Mouse (Mus musculus) limb, embryonic 13.5 days (tissue): Measurements from ENCODE around the gene Stk11. TPM values are rescaled to one million over a fixed set of nuclear protein-coding genes. Genes with fewer than 3 reads are reported as not detected.

Experiments
- ATAC-seq: fragments of 200-750 bp; cut with Nextera tagmentation; 2 replicates; pipeline ENCODE4 v1.8.0; 2017; ENCODE audit warnings: low read depth, moderate number of reproducible peaks, moderate TSS enrichment; ENCODE audit not compliant: low FRiP score
- H3K27ac ChIP-seq: fragments of 300-500 bp; sonication (generic); 2 replicates; pipeline ENCODE4 v1.5.1; 2015; ENCODE audit warnings: inconsistent platforms, mild to moderate bottlenecking, moderate library complexity
- H3K27me3 ChIP-seq: fragments of 300-500 bp; sonication (generic); 2 replicates; pipeline ENCODE4 v1.6.1; 2015; ENCODE audit warnings: mild to moderate bottlenecking, inconsistent platforms
- H3K36me3 ChIP-seq: fragments of 300-500 bp; sonication (generic); 2 replicates; pipeline ENCODE4 v1.6.1; 2015; ENCODE audit warnings: inconsistent platforms, mild to moderate bottlenecking, moderate library complexity
- H3K4me1 ChIP-seq: fragments of 300-500 bp; sonication (generic); 2 replicates; pipeline ENCODE4 v1.6.1; 2015; ENCODE audit warnings: inconsistent platforms
- H3K4me2 ChIP-seq: fragments of 300-500 bp; sonication (generic); replicated peaks from 2 replicates; pipeline ENCODE4 v1.6.1; 2015; ENCODE audit warnings: inconsistent platforms, mild to moderate bottlenecking, moderate library complexity
- H3K4me3 ChIP-seq: fragments of 300-500 bp; sonication (generic); 2 replicates; pipeline ENCODE4 v1.5.1; 2015; ENCODE audit warnings: moderate library complexity, mild to moderate bottlenecking, inconsistent platforms
- H3K9ac ChIP-seq: fragments of 300-500 bp; sonication (generic); 2 replicates; pipeline ENCODE4 v1.6.1; 2015; ENCODE audit warnings: mild to moderate bottlenecking, inconsistent platforms
- H3K9me3 ChIP-seq: fragments of 300-500 bp; sonication (generic); 2 replicates; pipeline ENCODE4 v1.6.1; 2016; ENCODE audit warnings: inconsistent platforms
- WGBS: fragments of 180-500 bp; shearing (Covaris S2); methylation state at CpG from one replicate; pipeline ENCODE4 v1.1.7; 2015; 5-methylcytosine and 5-hydroxymethylcytosine counted together
- polyA plus RNA-seq: library from polyadenylated mRNA; unstranded; fragments of >200 nt; fragmentation: Nextera tagmentation; extraction: Ambion mirVana; gene quantifications from 2 replicates; pipeline ENCODE4 v1.2.1, GENCODE M21; 2015

Stk11 gene
- polyA plus RNA-seq, 1 experiment from 2014 or later, result 17.4 TPM

GRCm38 (mm10) chr10:80098630-80099029 lies 17.0 kb upstream of the Stk11 start:
- peaks cover 44% of the 10 kb centered on the region for H3K4me1 ChIP-seq
- H3K36me3 ChIP-seq, result peaks cover 2% of the 10 kb centered on the region; the same call in 1 of the 2 replicates
- no peak overlapping the region for H3K4me2 ChIP-seq
- WGBS, result 76% methylated on average over 5 of the region's 5 CpGs
- no peaks in the 10 kb centered on the region for H3K27me3 ChIP-seq
- ATAC-seq, result no peak
- H3K27ac ChIP-seq, result no peak overlapping the region
- H3K4me3 ChIP-seq, result no peak overlapping the region
- H3K9ac ChIP-seq, result no peak overlapping the region
- H3K9me3 ChIP-seq, result no peaks in the 10 kb centered on the region

- H3K9me3 ChIP-seq, result no peaks in the 10 kb centered on the region
- H3K4me3 ChIP-seq, result peak overlapping the region; percentile 92; the same call in 1 of the 2 replicates
- peak overlapping the region; percentile 90 for H3K4me2 ChIP-seq
- H3K36me3 ChIP-seq, result no peaks in the 10 kb centered on the region; the same call in 1 of the 2 replicates
- no peak overlapping the region for H3K27ac ChIP-seq
- ATAC-seq, result no peak
- H3K9ac ChIP-seq, result no peak overlapping the region
- WGBS, result 56% methylated on average over 11 of the region's 11 CpGs
- peaks cover 44% of the 10 kb centered on the region for H3K4me1 ChIP-seq
- no peaks in the 10 kb centered on the region for H3K27me3 ChIP-seq
Observed at GRCm38 (mm10) chr10:80100982-80101381, 14.6 kb upstream of the Stk11 start.

- H3K4me3 ChIP-seq, result peak overlapping the region; percentile 92
- H3K9ac ChIP-seq, result peak overlapping the region; percentile 88
- H3K9me3 ChIP-seq, result no peaks in the 10 kb centered on the region
- no peak overlapping the region; the same call in 1 of the 2 replicates for H3K27ac ChIP-seq
- H3K36me3 ChIP-seq, result no peaks in the 10 kb centered on the region; the same call in 1 of the 2 replicates
- WGBS, result under 1% methylated on average over 59 of the region's 59 CpGs
- no peaks in the 10 kb centered on the region for H3K27me3 ChIP-seq
- ATAC-seq, result peak; percentile 86
- H3K4me1 ChIP-seq, result peaks cover 35% of the 10 kb centered on the region
- peak overlapping the region; percentile 90 for H3K4me2 ChIP-seq
Observed at GRCm38 (mm10) chr10:80102216-80102915, 13.2 kb upstream of the Stk11 start.

- WGBS, result 79% methylated on average over 2 of the region's 2 CpGs
- H3K4me2 ChIP-seq, result peak overlapping the region; percentile 90
- no peak overlapping the region for H3K27ac ChIP-seq
- ATAC-seq, result no peak
- no peak overlapping the region; the same call in 1 of the 2 replicates for H3K4me3 ChIP-seq
- H3K27me3 ChIP-seq, result no peaks in the 10 kb centered on the region
- H3K9ac ChIP-seq, result 0 out of 2 replicates have a peak overlapping the region, but pooled peaks have one; percentile 88
- H3K36me3 ChIP-seq, result no peaks in the 10 kb centered on the region; the same call in 1 of the 2 replicates
- peaks cover 30% of the 10 kb centered on the region for H3K4me1 ChIP-seq
- H3K9me3 ChIP-seq, result no peaks in the 10 kb centered on the region
Observed at GRCm38 (mm10) chr10:80103032-80103431, 12.6 kb upstream of the Stk11 start.

GRCm38 (mm10) chr10:80104181-80104580 lies 11.4 kb upstream of the Stk11 start:
- Histone ChIP-seq H3K36me3 (no peaks in the 10 kb centered on the region; the same call in 1 of the 2 replicates), H3K4me2 (no peak overlapping the region), H3K9ac (no peak overlapping the region), H3K9me3 (no peaks in the 10 kb centered on the region), H3K27me3 (no peaks in the 10 kb centered on the region), H3K4me1 (peaks cover 29% of the 10 kb centered on the region), H3K27ac (no peak overlapping the region), H3K4me3 (no peak overlapping the region)
- no peak for ATAC-seq
- 80% methylated on average over 3 of the region's 3 CpGs for WGBS

- no peak for ATAC-seq
- H3K4me3 ChIP-seq, result no peak within 1 kb of the TSS
- no peak within 1 kb of the TSS for H3K27ac ChIP-seq
- 68% methylated on average over 5 of the region's 5 CpGs for WGBS
- H3K9ac ChIP-seq, result peak within 1 kb of the TSS; percentile 25; the same call in 1 of the 2 replicates
- no peaks in the 10 kb centered on the region for H3K36me3 ChIP-seq
- no peaks in the 10 kb centered on the region for H3K9me3 ChIP-seq
- peak within 1 kb of the TSS; percentile 23 for H3K4me2 ChIP-seq
- H3K27me3 ChIP-seq, result no peaks in the 10 kb centered on the region
- H3K4me1 ChIP-seq, result peaks cover 21% of the 10 kb centered on the region
Observed at GRCm38 (mm10) chr10:80105460-80105859, 10.1 kb upstream of the Stk11 start, which contains the start of gene Sbno2. TSS of gene Sbno2 (minus strand) at chr10:80105571.

- Histone ChIP-seq H3K9me3 (no peaks in the 10 kb centered on the region), H3K9ac (peak overlapping the region; percentile 25; the same call in 1 of the 2 replicates), H3K27ac (no peak overlapping the region), H3K36me3 (no peaks in the 10 kb centered on the region), H3K27me3 (no peaks in the 10 kb centered on the region), H3K4me1 (peaks cover 16% of the 10 kb centered on the region), H3K4me3 (no peak overlapping the region), H3K4me2 (no peak overlapping the region; the same call in 1 of the 2 replicates)
- no peak for ATAC-seq
- 66% methylated on average over 5 of the region's 5 CpGs for WGBS
Observed at GRCm38 (mm10) chr10:80105926-80106325, 9.7 kb upstream of the Stk11 start.

GRCm38 (mm10) chr10:80107678-80108077 lies 7.9 kb upstream of the Stk11 start:
- Histone ChIP-seq H3K36me3 (no peaks in the 10 kb centered on the region), H3K4me3 (no peak overlapping the region), H3K9me3 (no peaks in the 10 kb centered on the region), H3K9ac (no peak overlapping the region), H3K4me2 (no peak overlapping the region), H3K4me1 (peaks cover 4% of the 10 kb centered on the region; the same call in 1 of the 2 replicates), H3K27ac (no peak overlapping the region), H3K27me3 (no peaks in the 10 kb centered on the region)
- no peak for ATAC-seq
- 61% methylated on average over 6 of the region's 6 CpGs for WGBS

GRCm38 (mm10) chr10:80114341-80115284 lies 990 bp upstream of the Stk11 start:
- Histone ChIP-seq H3K4me2 (peak overlapping the region; percentile 66), H3K27ac (peak overlapping the region; percentile 67), H3K9ac (peak overlapping the region; percentile 64), H3K4me1 (peaks cover 35% of the 10 kb centered on the region), H3K9me3 (no peaks in the 10 kb centered on the region), H3K4me3 (peak overlapping the region; percentile 96), H3K27me3 (no peaks in the 10 kb centered on the region), H3K36me3 (peaks cover 16% of the 10 kb centered on the region)
- WGBS, result 3% methylated on average over 27 of the region's 27 CpGs
- peak; percentile 63 for ATAC-seq

GRCm38 (mm10) chr10:80115944-80116335 lies 337 bp downstream of the Stk11 start:
- ATAC-seq, result no peak
- WGBS, result 0% methylated on average over 59 of the region's 63 CpGs
- Histone ChIP-seq H3K27me3 (no peaks in the 10 kb centered on the region), H3K9me3 (no peaks in the 10 kb centered on the region; the same call in 1 of the 2 replicates), H3K27ac (peak overlapping the region; percentile 85), H3K36me3 (peaks cover 30% of the 10 kb centered on the region), H3K4me1 (peaks cover 41% of the 10 kb centered on the region), H3K4me2 (peak overlapping the region; percentile 96), H3K4me3 (peak overlapping the region; percentile 96), H3K9ac (peak overlapping the region; percentile 91)

- H3K27me3 ChIP-seq, result no peaks in the 10 kb centered on the region
- H3K9me3 ChIP-seq, result no peaks in the 10 kb centered on the region; the same call in 1 of the 2 replicates
- H3K27ac ChIP-seq, result peak overlapping the region; percentile 44; the same call in 1 of the 2 replicates
- under 1% methylated on average over 27 of the region's 27 CpGs for WGBS
- H3K4me2 ChIP-seq, result peak overlapping the region; percentile 96
- peaks cover 41% of the 10 kb centered on the region for H3K4me1 ChIP-seq
- H3K9ac ChIP-seq, result peak overlapping the region; percentile 91
- peak overlapping the region; percentile 96 for H3K4me3 ChIP-seq
- H3K36me3 ChIP-seq, result peaks cover 36% of the 10 kb centered on the region
- ATAC-seq, result no peak
Observed at GRCm38 (mm10) chr10:80116563-80116926, 942 bp downstream of the Stk11 start.
